Mouse (Mus musculus): ENCODE data around the gene Nhej1.

DNA sequence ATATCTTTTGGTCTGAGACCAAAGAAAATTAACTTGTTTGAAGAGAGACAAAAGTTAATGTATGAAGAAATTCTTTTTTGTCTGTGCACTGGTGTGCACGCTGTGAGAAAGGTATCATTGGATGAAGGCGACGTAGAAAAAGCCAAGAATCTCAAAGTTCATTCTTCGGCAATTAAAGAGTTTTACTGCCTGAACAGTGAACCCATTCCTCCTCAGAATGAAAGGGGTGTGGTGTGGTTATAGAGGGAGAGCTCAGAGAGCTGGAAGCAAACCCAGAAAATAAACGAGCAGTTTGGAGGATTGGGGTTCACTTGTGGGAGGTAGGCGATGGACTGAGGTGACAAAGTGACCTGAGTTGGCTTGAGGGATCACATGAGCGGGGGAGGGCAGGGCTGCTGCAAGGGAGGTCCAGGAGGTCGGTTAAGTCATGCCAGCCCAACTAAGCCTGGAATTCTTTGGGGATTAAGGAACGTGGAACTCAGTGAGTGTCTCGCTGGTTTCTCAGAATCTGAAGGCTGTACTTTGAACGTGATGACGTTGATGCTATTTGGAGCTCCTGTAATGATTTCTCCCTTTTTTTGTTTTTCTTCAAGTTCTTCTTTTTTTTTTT is 188.7 kb downstream of the Nhej1 start:
- no peak for TF ChIP-seq CTCF (IDR thresholded peaks at IDR 0.05; ENCODE audit: borderline replicate concordance, insufficient read depth, low read depth, low read length)
- TF ChIP-seq POLR2A (IDR thresholded peaks at IDR 0.05; ENCODE audit: borderline replicate concordance, insufficient read depth, low read length) = no peak

All from cerebellum, adult 2 months (tissue).